Comparison of ENCODE assay signal across 12 mouse cellular contexts in genomic region chr4:91379559-91379958, GRCm38 (mm10). TPM values are rescaled to one million over a fixed set of nuclear protein-coding genes. Genes with fewer than 3 reads are reported as not detected.
DNase-seq lines count a peak whose midpoint lies in the region; ATAC-seq and TF ChIP-seq lines count a peak whose summit lies in the region.
"Had no signal": no experiment of that assay in that cellular context is flagged by ENCODE, and none has a peak within 500 bp of the region (broad histone marks: within the 10 kb centered on the region; RNA-seq: fewer than 3 reads in every experiment).

No protein-coding gene starts in this region.

- H3K4me2 ChIP-seq in heart, embryonic 11.5 days: peak overlapping the region; percentile 48
- H3K4me2 ChIP-seq in heart, embryonic 14.5 days (ENCODE audit: low read length): peak overlapping the region; percentile 31; the same call in 1 of the 2 replicates
- peak overlapping the region; percentile 82 for H3K4me2 ChIP-seq in midbrain, embryonic 14.5 days (ENCODE audit: low read length)
- H3K4me2 ChIP-seq: liver, embryonic 15.5 days had no signal

- ATAC-seq in heart, embryonic 11.5 days (replicated peaks; ENCODE audit: insufficient number of reproducible peaks, low FRiP score, low TSS enrichment): no peak
- ATAC-seq in heart, embryonic 14.5 days (ENCODE audit: insufficient number of reproducible peaks, insufficient read depth, low FRiP score, low read depth): no peak
- ATAC-seq in midbrain, embryonic 14.5 days (ENCODE audit: low FRiP score, low TSS enrichment): no peak
- no peak for ATAC-seq in erythroblast, adult 5-6 weeks (replicated peaks; ENCODE audit: low FRiP score, poor library complexity, severe bottlenecking)

- no peaks in the 10 kb centered on the region for H3K79me2 ChIP-seq in MEL (ENCODE audit: control insufficient read depth, insufficient read depth, low read length, poor library complexity)

- 0% methylated on average over 9 of the region's 9 CpGs for WGBS in heart, embryonic 11.5 days (ENCODE audit: insufficient replicate concordance)
- WGBS in heart, embryonic 14.5 days: under 1% methylated on average over 9 of the region's 9 CpGs
- 3% methylated on average over 9 of the region's 9 CpGs for WGBS in midbrain, embryonic 14.5 days

- intact Hi-C loops in heart, postnatal 36 days (cut with DNase I): no loop called here
- intact Hi-C loops in left cerebral cortex, postnatal 10 days (cut with DNase I): loop anchor here (10.0 kb wide), 4 partner anchors 145 to 1205 kb away; no protein-coding TSS in a partner anchor

- H3K36me3 ChIP-seq in heart, embryonic 11.5 days (ENCODE audit: control insufficient read depth, insufficient read depth, low read length): no peaks in the 10 kb centered on the region
- H3K36me3 ChIP-seq in MEL (ENCODE audit: control insufficient read depth in 1 of 2, insufficient read depth in 2 of 2, low read length in 2 of 2): no peaks in the 10 kb centered on the region
- H3K36me3 ChIP-seq in heart, embryonic 14.5 days (ENCODE audit: control insufficient read depth, insufficient read depth, low read length): no peaks in the 10 kb centered on the region
- no peaks in the 10 kb centered on the region for H3K36me3 ChIP-seq in midbrain, embryonic 14.5 days (ENCODE audit: control insufficient read depth, insufficient read depth, low read length)
- H3K36me3 ChIP-seq: liver, embryonic 15.5 days had no signal

- peaks cover 21% of the 10 kb centered on the region for H3K27me3 ChIP-seq in heart, embryonic 11.5 days (ENCODE audit: control insufficient read depth, insufficient read depth, low read length)
- no peaks in the 10 kb centered on the region for H3K27me3 ChIP-seq in MEL (ENCODE audit: control insufficient read depth in 1 of 2, insufficient read depth in 2 of 2, low read length in 2 of 2)
- peaks cover 32% of the 10 kb centered on the region for H3K27me3 ChIP-seq in heart, embryonic 14.5 days (ENCODE audit: control insufficient read depth, insufficient read depth, low read length)
- no peaks in the 10 kb centered on the region for H3K27me3 ChIP-seq in midbrain, embryonic 14.5 days (ENCODE audit: control insufficient read depth, insufficient read depth, low read length)
- H3K27me3 ChIP-seq: CH12.LX had no signal

- H3K27ac ChIP-seq in heart, embryonic 11.5 days (ENCODE audit: low read depth, low read length): no peak overlapping the region
- no peak overlapping the region for H3K27ac ChIP-seq in MEL (ENCODE audit: control insufficient read depth, low read depth, low read length)
- no peak overlapping the region for H3K27ac ChIP-seq in heart, embryonic 14.5 days (replicated peaks in 1 of 2; ENCODE audit: control insufficient read depth in 1 of 2, insufficient read depth in 1 of 2, low read depth in 2 of 2, low read length in 2 of 2)
- no peak overlapping the region for H3K27ac ChIP-seq in midbrain, embryonic 14.5 days (replicated peaks; ENCODE audit: low read depth, low read length)
- H3K27ac ChIP-seq: liver, embryonic 15.5 days had no signal

- peaks cover 5% of the 10 kb centered on the region; the same call in 1 of the 2 replicates for H3K4me1 ChIP-seq in heart, embryonic 11.5 days (ENCODE audit: control insufficient read depth, insufficient read depth, low read length)
- no peaks in the 10 kb centered on the region for H3K4me1 ChIP-seq in MEL (ENCODE audit: control insufficient read depth in 1 of 2, insufficient read depth in 2 of 2, low read length in 2 of 2)
- peaks cover 0 to 9% of the 10 kb centered on the region in 2 experiments; a peak in 3 of 4 replicates for H3K4me1 ChIP-seq in heart, embryonic 14.5 days (ENCODE audit: control insufficient read depth in 2 of 2, insufficient read depth in 2 of 2, low read length in 2 of 2)
- peaks cover 22% of the 10 kb centered on the region for H3K4me1 ChIP-seq in midbrain, embryonic 14.5 days (ENCODE audit: control insufficient read depth, insufficient read depth, low read length)
- H3K4me1 ChIP-seq: liver, embryonic 15.5 days had no signal

- no peak overlapping the region for H3K9ac ChIP-seq in heart, embryonic 11.5 days (ENCODE audit: low read depth, low read length)
- no peak overlapping the region for H3K9ac ChIP-seq in MEL (ENCODE audit: control insufficient read depth, low read depth, low read length, poor library complexity, severe bottlenecking)
- H3K9ac ChIP-seq in heart, embryonic 14.5 days (ENCODE audit: low read length): no peak overlapping the region
- no peak overlapping the region for H3K9ac ChIP-seq in midbrain, embryonic 14.5 days (replicated peaks; ENCODE audit: low read length)
- H3K9ac ChIP-seq: liver, embryonic 15.5 days had no signal

- H3K9me3 ChIP-seq in heart, embryonic 11.5 days (replicated peaks; ENCODE audit: control insufficient read depth, low read length): no peaks in the 10 kb centered on the region
- no peaks in the 10 kb centered on the region for H3K9me3 ChIP-seq in MEL (replicated peaks; ENCODE audit: insufficient read depth, low read length)
- H3K9me3 ChIP-seq in heart, embryonic 14.5 days (ENCODE audit: control insufficient read depth, low read length): no peaks in the 10 kb centered on the region
- H3K9me3 ChIP-seq in midbrain, embryonic 14.5 days (ENCODE audit: control insufficient read depth, low read length): no peaks in the 10 kb centered on the region
- H3K9me3 ChIP-seq: liver, embryonic 15.5 days had no signal

- H3K4me3 ChIP-seq in heart, embryonic 11.5 days (ENCODE audit: low read depth, low read length): 0 out of 2 replicates have a peak overlapping the region, but pooled peaks have one; percentile 8
- no peak overlapping the region for H3K4me3 ChIP-seq in MEL (ENCODE audit: control insufficient read depth in 1 of 2, insufficient read depth in 1 of 2, low read depth in 2 of 2, low read length in 2 of 2)
- no peak overlapping the region; a peak in 1 of 4 replicates for H3K4me3 ChIP-seq in heart, embryonic 14.5 days (ENCODE audit: control insufficient read depth in 1 of 2, insufficient read depth in 1 of 2, low read depth in 1 of 2, low read length in 2 of 2)
- H3K4me3 ChIP-seq in midbrain, embryonic 14.5 days (replicated peaks; ENCODE audit: low read depth, low read length): peak overlapping the region; percentile 42; the same call in 1 of the 2 replicates
- H3K4me3 ChIP-seq: liver, embryonic 15.5 days had no signal

- TF ChIP-seq RAD21 in MEL (IDR thresholded peaks at IDR 0.05; ENCODE audit: low read depth, low read length): no peak

- no peak for TF ChIP-seq EP300 in MEL (IDR thresholded peaks at IDR 0.05; ENCODE audit: low read depth in 1 of 2, low read length in 2 of 2)

- DNase-seq in heart, postnatal 36 days: no peak
- peak; percentile 56 for DNase-seq in MEL (ENCODE audit: low read depth, low spot score)
- peak; percentile 53 for DNase-seq in midbrain, embryonic 14.5 days
- DNase-seq in left cerebral cortex, postnatal 10 days (ENCODE audit: extremely low spot score in 1 of 2, low spot score in 2 of 2): no peak
- no peak for DNase-seq in ovary, postnatal 36 days (ENCODE audit: low spot score)
- DNase-seq: cerebellum, adult 11 months; gastrocnemius, postnatal 14 days had no signal

- no peak for TF ChIP-seq CTCF in MEL (IDR thresholded peaks at IDR 0.05 in 2 of 3, conservative IDR thresholded peaks at IDR 0.05 in 1 of 3; ENCODE audit: control insufficient read depth in 1 of 3, insufficient read depth in 1 of 3, low read depth in 2 of 3, low read length in 3 of 3, poor library complexity in 1 of 3, severe bottlenecking in 1 of 3)

- no peak for TF ChIP-seq POLR2A in MEL (IDR thresholded peaks at IDR 0.05; ENCODE audit: control insufficient read depth in 1 of 2, insufficient read depth in 1 of 2, low read depth in 1 of 2, low read length in 2 of 2, poor library complexity in 1 of 2)

TF ChIP-seq in MEL, 35 proteins besides CTCF, POLR2A, EP300 and RAD21:
- TF ChIP-seq ELF1 (IDR thresholded peaks at IDR 0.05; ENCODE audit: low read depth, low read length): no peak
- TF ChIP-seq MAZ (IDR thresholded peaks at IDR 0.05; ENCODE audit: low read depth, low read length): no peak
- TF ChIP-seq HCFC1 (IDR thresholded peaks at IDR 0.05; ENCODE audit: low read depth, low read length): no peak
- TF ChIP-seq ZNF384 (IDR thresholded peaks at IDR 0.05; ENCODE audit: low read depth, low read length): no peak
- no peak for TF ChIP-seq KAT2A (conservative IDR thresholded peaks at IDR 0.05; ENCODE audit: low read depth, low read length)
- no peak for TF ChIP-seq MYB (IDR thresholded peaks at IDR 0.05; ENCODE audit: low read depth, low read length)
- no peak for TF ChIP-seq ZC3H11A (IDR thresholded peaks at IDR 0.05; ENCODE audit: low read depth, low read length)
- no peak for TF ChIP-seq TAL1 (IDR thresholded peaks at IDR 0.05; ENCODE audit: low read length)
- no peak for TF ChIP-seq E2F4 (IDR thresholded peaks at IDR 0.05; ENCODE audit: borderline replicate concordance, low read depth, low read length)
- TF ChIP-seq BHLHE40 (IDR thresholded peaks at IDR 0.05; ENCODE audit: borderline replicate concordance, low read depth, low read length): no peak
- TF ChIP-seq UBTF (IDR thresholded peaks at IDR 0.05; ENCODE audit: borderline replicate concordance, insufficient read depth, low read depth, low read length): no peak
- TF ChIP-seq POLR2AphosphoS5 (IDR thresholded peaks at IDR 0.05; ENCODE audit: borderline replicate concordance, low read depth, low read length): no peak

RNA-seq across cellular contexts. Expression of gene Elavl2, which starts 21.0 kb away (rescaled TPM):
- polyA plus RNA-seq in heart, embryonic 11.5 days (2014; fragmentation: Nextera tagmentation; extraction: Ambion mirVana): 2.3 and 2.5 TPM in 2 replicates
- under 1 TPM; 0.11 to 0.56 TPM for total RNA-seq in heart, postnatal 36 days (2021)
- total RNA-seq in MEL (2012; rRNA removed): not detected in 2 replicates
- not detected for polyA plus RNA-seq in MEL (2012; ENCODE audit: insufficient read depth in 1 of 2, insufficient read length in 2 of 2, low read depth in 1 of 2, low replicate concordance in 2 of 2, missing spikeins in 1 of 2)
- polyA plus RNA-seq in heart, embryonic 14.5 days (2014; fragmentation: Nextera tagmentation; extraction: Ambion mirVana): 2.0 and 3.2 TPM in 2 replicates
- polyA plus RNA-seq in midbrain, embryonic 14.5 days (2014; fragmentation: Nextera tagmentation; extraction: Ambion mirVana): 136 and 171 TPM in 2 replicates
- total RNA-seq in left cerebral cortex, postnatal 10 days (2021): 100 to 1,000 TPM; 130 to 134 TPM
- not detected in 2 replicates for total RNA-seq in erythroblast, adult 5-6 weeks (2015; ENCODE audit: low replicate concordance)
- total RNA-seq in erythroblast, adult 5-6 weeks (2017; ENCODE audit: low replicate concordance): not detected in 2 replicates
- total RNA-seq: CH12.LX had no signal

Comparison
In these comparisons a context has a peak if more than half of its experiments do, and no peak if none do; other contexts are left out.
1. H3K4me3 ChIP-seq: peak in heart, embryonic 11.5 days (single experiment) and midbrain, embryonic 14.5 days (single experiment); none in MEL (0 of 2) and heart, embryonic 14.5 days (0 of 2).
2. H3K4me2 ChIP-seq: peak in every context shown above with its lines; median percentile 82 in midbrain, embryonic 14.5 days; 48 in heart, embryonic 11.5 days; 31 in heart, embryonic 14.5 days.
3. DNase-seq: peak in MEL (single experiment) and midbrain, embryonic 14.5 days (single experiment); none in heart, postnatal 36 days (0 of 2), left cerebral cortex, postnatal 10 days (0 of 2) and ovary, postnatal 36 days (single experiment).
4. RNA of gene Elavl2, which starts 21.0 kb away (total RNA-seq): 130 to 134 TPM in left cerebral cortex, postnatal 10 days; 0.11 to 0.56 TPM in heart, postnatal 36 days, not detected in MEL and not detected in erythroblast, adult 5-6 weeks; every median in the first group is over 10 times any median in the second.